Mouse (Mus musculus) embryo, embryonic 9.5 days (tissue): ENCODE measurements at regions not wholly inside any gene's neighbourhood (a gene's known extent, or its start where the extent isn't known, plus 50 kb on each side); places are given as distances from the start of the nearest gene placed in this dataset.
A peak's percentile ranks its signal among the peaks of the same experiment; 100 is the strongest.
"Not testable (repeated sequence)": the region's sequence is repeated elsewhere in the genome, so short reads cannot be mapped to it uniquely, and the experiment has no call there.

Experiments used
- DNase-seq: peaks from one replicate; pipeline ENCODE4 v3.0.0-alpha.2; 2017; ENCODE audit errors: extremely low spot score

DNA sequence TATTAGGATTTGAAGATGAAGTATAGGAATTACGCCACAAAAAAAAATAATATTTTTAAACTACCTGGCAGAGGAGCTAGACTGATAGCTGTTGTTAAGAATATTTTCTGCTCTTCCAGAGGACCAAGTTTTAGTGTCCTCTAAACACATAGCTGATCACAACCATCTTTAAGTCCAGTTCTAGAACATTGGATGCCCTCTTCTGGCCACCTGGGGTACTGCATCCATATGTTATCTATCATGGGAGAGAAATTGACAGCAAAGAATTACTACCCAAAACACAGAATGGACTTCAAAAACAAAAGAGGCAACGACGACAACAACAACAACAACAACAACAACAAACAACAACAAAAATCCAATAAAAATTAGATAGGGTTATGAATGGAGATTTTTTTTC lies 71.0 kb upstream of the Prl4a1 start:
- DNase-seq: peak; percentile 19

DNA sequence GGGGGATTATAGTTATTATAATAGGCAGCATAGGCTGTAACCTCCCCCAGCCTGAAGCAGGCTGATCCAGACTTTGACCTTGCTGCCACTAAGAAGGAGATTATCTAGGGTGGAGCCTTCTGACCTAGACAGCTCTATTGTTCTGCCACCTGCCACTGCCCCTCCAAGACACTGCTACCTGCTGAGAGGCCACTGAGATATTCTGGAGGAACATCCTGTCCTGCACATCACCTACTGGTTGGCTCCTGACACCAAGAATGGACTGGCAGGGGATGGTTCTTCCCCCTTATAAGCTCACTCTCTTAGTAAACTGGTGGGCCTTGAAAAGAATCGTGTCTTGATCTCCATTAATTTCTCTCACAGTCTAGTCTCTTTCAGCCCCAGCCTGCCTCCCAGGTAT lies 55.6 kb upstream of the Prl4a1 start:
- DNase-seq: not testable (repeated sequence)

DNA sequence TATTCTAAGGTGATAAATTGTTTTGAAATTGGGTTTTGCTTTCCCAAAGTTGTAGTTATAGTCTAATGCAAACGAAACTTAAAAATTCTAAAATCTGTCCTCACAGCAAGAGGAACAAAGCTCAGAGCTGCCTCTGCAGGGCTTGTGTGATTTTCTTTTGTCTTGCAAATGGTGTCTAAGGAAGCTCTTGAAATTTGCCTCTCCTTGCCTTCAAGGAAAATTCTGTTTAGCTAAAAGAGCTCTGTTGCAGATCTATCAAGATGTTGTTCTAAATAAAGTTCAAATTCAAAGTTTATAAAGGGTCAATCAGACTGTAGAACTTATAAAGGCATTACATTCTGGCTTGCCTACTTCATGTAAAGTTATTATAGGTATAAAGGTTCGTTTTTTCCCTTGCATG lies 53.6 kb upstream of the Prl4a1 start:
- DNase-seq: not testable (repeated sequence)

DNA sequence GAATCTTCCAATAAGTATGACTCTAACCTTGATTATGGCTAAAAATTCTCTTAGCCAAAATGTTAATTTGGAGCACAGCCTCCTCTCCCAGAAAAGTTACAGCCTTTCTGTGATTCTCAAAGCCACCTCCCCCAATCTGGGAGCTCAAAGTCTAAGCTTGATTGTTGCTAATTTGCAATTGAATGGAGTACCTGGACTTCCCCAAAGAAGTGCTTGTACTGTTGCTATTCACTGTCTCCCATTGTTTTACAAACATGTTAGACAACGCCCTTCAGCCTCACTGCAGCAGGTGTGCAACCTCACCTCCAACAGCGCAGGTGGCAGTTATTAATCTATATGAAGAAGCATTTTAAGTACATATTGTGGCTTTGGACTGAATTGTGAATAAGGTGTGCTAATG lies 50.0 kb upstream of the Prl4a1 start:
- not testable (repeated sequence) for DNase-seq
